26 mouse cellular contexts compared by ENCODE assay signal in the genomic region with DNA sequence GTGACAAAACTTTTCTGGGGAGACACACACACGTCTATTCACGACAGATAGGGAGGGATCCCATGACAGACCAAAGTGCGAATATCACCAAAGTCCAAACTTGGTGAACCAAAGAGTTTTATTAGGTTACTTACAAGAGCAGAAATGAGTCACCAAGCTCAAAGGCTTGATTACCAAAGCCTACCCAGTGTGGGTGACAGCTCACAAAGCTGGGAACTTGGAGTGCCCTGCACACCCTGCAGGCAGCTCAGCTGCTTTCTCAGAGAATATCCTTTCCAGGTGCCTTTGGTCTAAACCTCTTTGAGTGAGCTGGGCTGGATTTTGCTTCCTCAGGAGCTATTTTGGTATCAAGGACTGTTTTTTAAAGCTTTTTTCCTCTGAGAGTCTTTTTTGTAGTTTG. TPM values are rescaled to one million over a fixed set of nuclear protein-coding genes. Genes with fewer than 3 reads are reported as not detected.
DNase-seq lines count a peak whose midpoint lies in the region; ATAC-seq and TF ChIP-seq lines count a peak whose summit lies in the region.
"Had no signal": no experiment of that assay in that cellular context is flagged by ENCODE, and none has a peak within 500 bp of the region (broad histone marks: within the 10 kb centered on the region; RNA-seq: fewer than 3 reads in every experiment).

No protein-coding gene starts in this region.

- TF ChIP-seq CTCF in forebrain, postnatal 0 days (IDR thresholded peaks at IDR 0.05; ENCODE audit: low read depth) = no peak

- H3K4me3 ChIP-seq in kidney, embryonic 15.5 days (replicated peaks) = no peak overlapping the region
- no peak overlapping the region for H3K4me3 ChIP-seq in forebrain, postnatal 0 days (ENCODE audit: low read depth, low read length)
- H3K4me3 ChIP-seq: embryonic facial prominence, embryonic 13.5 days; forebrain, embryonic 10.5 days; heart, adult 2 months; heart, embryonic 15.5 days; hindbrain, embryonic 13.5 days had no signal

- no peaks in the 10 kb centered on the region for H3K4me1 ChIP-seq in kidney, embryonic 15.5 days
- no peaks in the 10 kb centered on the region for H3K4me1 ChIP-seq in forebrain, postnatal 0 days (ENCODE audit: insufficient read depth)
- H3K4me1 ChIP-seq: embryonic facial prominence, embryonic 13.5 days; forebrain, embryonic 10.5 days; heart, embryonic 15.5 days; hindbrain, embryonic 13.5 days had no signal

- no peak overlapping the region for H3K4me2 ChIP-seq in kidney, embryonic 15.5 days
- no peak overlapping the region for H3K4me2 ChIP-seq in forebrain, postnatal 0 days (ENCODE audit: low read depth)
- H3K4me2 ChIP-seq: embryonic facial prominence, embryonic 13.5 days; heart, embryonic 11.5 days; heart, embryonic 15.5 days; hindbrain, embryonic 13.5 days had no signal

- H3K36me3 ChIP-seq in kidney, embryonic 15.5 days = no peaks in the 10 kb centered on the region
- no peaks in the 10 kb centered on the region for H3K36me3 ChIP-seq in forebrain, postnatal 0 days (ENCODE audit: insufficient read depth)
- H3K36me3 ChIP-seq: embryonic facial prominence, embryonic 13.5 days; forebrain, embryonic 10.5 days; heart, embryonic 15.5 days; hindbrain, embryonic 13.5 days had no signal

- no peak for ATAC-seq in kidney, embryonic 15.5 days (replicated peaks; ENCODE audit: low FRiP score)
- ATAC-seq in forebrain, postnatal 0 days = no peak
- ATAC-seq: forebrain, embryonic 14.5 days; hindbrain, postnatal 0 days had no signal

- H3K9ac ChIP-seq in kidney, embryonic 15.5 days = no peak overlapping the region
- H3K9ac ChIP-seq in forebrain, postnatal 0 days = no peak overlapping the region
- H3K9ac ChIP-seq: embryonic facial prominence, embryonic 13.5 days; heart, embryonic 15.5 days; hindbrain, embryonic 13.5 days had no signal

- DNase-seq in kidney, adult 9 months = peak; percentile 44
- DNase-seq in R1 (ENCODE audit: low read depth, low spot score) = peak; percentile 16
- peak; percentile 45 for DNase-seq in gonadal fat pad, adult 2 months (ENCODE audit: low read depth)
- peak; percentile 31 for DNase-seq in large intestine, adult 2 months (ENCODE audit: low read depth, low spot score)
- DNase-seq in adrenal gland, adult 18-20 months (ENCODE audit: low spot score in 2 of 2) = no peak
- no peak for DNase-seq in forebrain, postnatal 0 days
- DNase-seq in gastrocnemius, adult 8-10 months (ENCODE audit: low spot score in 2 of 2) = no peak
- DNase-seq: adrenal gland, postnatal 25 days; cerebellum, adult 11 months; cerebellum, adult 8-10 months; cerebellum, postnatal 25 days; gastrocnemius, postnatal 10 days; heart, adult 2 months; heart, postnatal 14 days had no signal

- no peaks in the 10 kb centered on the region for H3K27me3 ChIP-seq in kidney, embryonic 15.5 days
- H3K27me3 ChIP-seq in forebrain, postnatal 0 days (ENCODE audit: insufficient read depth, low read length) = no peaks in the 10 kb centered on the region
- H3K27me3 ChIP-seq: CH12.LX; embryonic facial prominence, embryonic 13.5 days; heart, embryonic 15.5 days; hindbrain, embryonic 13.5 days had no signal

- H3K9me3 ChIP-seq in kidney, embryonic 15.5 days (replicated peaks) = no peaks in the 10 kb centered on the region
- H3K9me3 ChIP-seq in forebrain, postnatal 0 days (ENCODE audit: low read length) = no peaks in the 10 kb centered on the region
- H3K9me3 ChIP-seq: embryonic facial prominence, embryonic 13.5 days; forebrain, embryonic 10.5 days; heart, embryonic 15.5 days; hindbrain, embryonic 13.5 days had no signal

- WGBS in kidney, embryonic 15.5 days = 79% methylated on average over 3 of the region's 3 CpGs
- WGBS in large intestine, adult 2 months = 27% methylated on average over 3 of the region's 3 CpGs
- 79% methylated on average over 3 of the region's 3 CpGs for WGBS in forebrain, postnatal 0 days

- no peak overlapping the region for H3K27ac ChIP-seq in kidney, embryonic 15.5 days
- no peak overlapping the region for H3K27ac ChIP-seq in forebrain, postnatal 0 days (ENCODE audit: low read depth, low read length)
- H3K27ac ChIP-seq: embryonic facial prominence, embryonic 13.5 days; forebrain, embryonic 10.5 days; heart, adult 2 months; heart, embryonic 15.5 days; hindbrain, embryonic 13.5 days; hindbrain, postnatal 0 days had no signal

RNA-seq across cellular contexts. Expression of gene Stk31, which starts 15.4 kb away (rescaled TPM):
- 0.09 TPM in 1 of 2 replicates, not detected in the other for polyA plus RNA-seq in kidney, embryonic 15.5 days (2015; fragmentation: Nextera tagmentation; extraction: Ambion mirVana)
- polyA plus RNA-seq in gonadal fat pad, adult 2 months (2012; rRNA removed) = not detected in 2 replicates
- not detected in 2 replicates for polyA plus RNA-seq in large intestine, adult 2 months (2012; rRNA removed)
- total RNA-seq in adrenal gland, adult 18-20 months (2021) = under 1 TPM in 1 of 2 experiments, not detected in 1; 0.13 TPM
- 0.15 and 0.67 TPM in 2 replicates for total RNA-seq in forebrain, postnatal 0 days (2014; rRNA removed)
- 0.05 TPM in 2 replicates for polyA plus RNA-seq in forebrain, postnatal 0 days (2015; fragmentation: Nextera tagmentation; extraction: Ambion mirVana)
- under 1 TPM in 1 of 4 experiments, not detected in 3; 0.16 TPM for total RNA-seq in gastrocnemius, adult 8-10 months (2022)
- total RNA-seq: CH12.LX; hematopoietic stem cell, adult 5-6 weeks had no signal
- polyA plus RNA-seq: cortical plate, adult 2 months; embryonic facial prominence, embryonic 13.5 days; forebrain, embryonic 14.5 days; hindbrain, postnatal 0 days; intestine, embryonic 14.5 days had no signal

RNA-seq across cellular contexts. Expression of gene Fam221a, which starts 43.3 kb away (rescaled TPM):
- 5.3 and 6.2 TPM in 2 replicates for polyA plus RNA-seq in kidney, embryonic 15.5 days (2015; fragmentation: Nextera tagmentation; extraction: Ambion mirVana)
- polyA plus RNA-seq in gonadal fat pad, adult 2 months (2012; rRNA removed) = 4.9 and 5.5 TPM in 2 replicates
- 3.0 and 4.0 TPM in 2 replicates for polyA plus RNA-seq in large intestine, adult 2 months (2012; rRNA removed)
- 1 to 10 TPM in 1 of 2 experiments, under 1 TPM in 1; 0.89 to 1.2 TPM for total RNA-seq in adrenal gland, adult 18-20 months (2021)
- total RNA-seq in forebrain, postnatal 0 days (2014; rRNA removed) = 1.9 and 3.2 TPM in 2 replicates
- 4.0 and 4.8 TPM in 2 replicates for polyA plus RNA-seq in forebrain, postnatal 0 days (2015; fragmentation: Nextera tagmentation; extraction: Ambion mirVana)
- under 1 TPM in 1 of 4 experiments, not detected in 3; 0.51 TPM for total RNA-seq in gastrocnemius, adult 8-10 months (2022)
- total RNA-seq: CH12.LX had no signal

Comparison
In these comparisons a context has a peak if more than half of its experiments do, and no peak if none do; other contexts are left out.
1. DNase-seq: peak in kidney, adult 9 months (single experiment), R1 (single experiment), gonadal fat pad, adult 2 months (single experiment) and large intestine, adult 2 months (single experiment); none in adrenal gland, adult 18-20 months (0 of 2), forebrain, postnatal 0 days (single experiment) and gastrocnemius, adult 8-10 months (0 of 2).